Mouse (Mus musculus) hindbrain, embryonic 16.5 days (tissue): ENCODE measurements at regions not wholly inside any gene's neighbourhood (a gene's known extent, or its start where the extent isn't known, plus 50 kb on each side); places are given as distances from the start of the nearest gene placed in this dataset.

Source experiments
- ATAC-seq: fragments of 200-750 bp; cut with Nextera tagmentation; 2 replicates; pipeline ENCODE4 v1.8.0; 2017; ENCODE audit warnings: moderate TSS enrichment, moderate library complexity
- H3K27ac ChIP-seq: fragments of 300-500 bp; sonication (generic); 2 replicates; pipeline ENCODE4 v1.5.1; 2014; ENCODE audit warnings: low read depth, mild to moderate bottlenecking, control low read depth, low read length, moderate library complexity
- H3K27me3 ChIP-seq: fragments of 300-500 bp; sonication (generic); replicated peaks from 2 replicates; pipeline ENCODE4 v1.6.1; 2014; ENCODE audit warnings: low read length; ENCODE audit not compliant: control insufficient read depth, insufficient read depth
- H3K36me3 ChIP-seq: fragments of 300-500 bp; sonication (generic); 2 replicates; pipeline ENCODE4 v1.6.1; 2014; ENCODE audit warnings: mild to moderate bottlenecking, low read length, moderate library complexity, mixed read lengths; ENCODE audit not compliant: control insufficient read depth, insufficient read depth
- H3K4me1 ChIP-seq: fragments of 300-500 bp; sonication (generic); 2 replicates; pipeline ENCODE4 v1.6.1; 2014; ENCODE audit warnings: low read depth, low read length; ENCODE audit not compliant: control insufficient read depth, insufficient read depth
- H3K4me2 ChIP-seq: fragments of 300-500 bp; sonication (generic); 2 replicates; pipeline ENCODE4 v1.6.1; 2014; ENCODE audit warnings: mild to moderate bottlenecking, low read length, control low read depth, moderate library complexity
- H3K4me3 ChIP-seq: fragments of 300-500 bp; sonication (generic); 2 replicates; pipeline ENCODE4 v1.5.1; 2014; ENCODE audit warnings: mild to moderate bottlenecking, low read length, control low read depth, moderate library complexity
- H3K9ac ChIP-seq: fragments of 300-500 bp; sonication (generic); 2 replicates; pipeline ENCODE4 v1.6.1; 2014; ENCODE audit warnings: low read depth, mild to moderate bottlenecking, control low read depth, low read length, moderate library complexity
- H3K9me3 ChIP-seq: fragments of 300-500 bp; sonication (generic); 2 replicates; pipeline ENCODE4 v1.6.1; 2014; ENCODE audit warnings: mild to moderate bottlenecking, low read length, moderate library complexity; ENCODE audit not compliant: control insufficient read depth
- WGBS: fragments of 180-500 bp; shearing (Covaris S2); extraction: QIAGEN DNeasy Blood & Tissue Kit; methylation state at CpG from one replicate; pipeline ENCODE4 v1.1.7; 2014; 5-methylcytosine and 5-hydroxymethylcytosine counted together

GRCm38 (mm10) chr13:92925196-92925595 is 80.6 kb downstream of the Mtx3 start:
- H3K9ac ChIP-seq = no peak overlapping the region
- no peak for ATAC-seq
- 83% methylated on average over 5 of the region's 5 CpGs for WGBS
- no peak overlapping the region for H3K27ac ChIP-seq
- no peaks in the 10 kb centered on the region for H3K9me3 ChIP-seq
- no peaks in the 10 kb centered on the region for H3K4me1 ChIP-seq
- no peaks in the 10 kb centered on the region for H3K27me3 ChIP-seq
- no peak overlapping the region for H3K4me3 ChIP-seq
- H3K36me3 ChIP-seq = no peaks in the 10 kb centered on the region
- H3K4me2 ChIP-seq = no peak overlapping the region

- H3K4me3 ChIP-seq = no peak overlapping the region
Observed at GRCm38 (mm10) chr13:92928551-92928950, 84.0 kb downstream of the Mtx3 start.

DNA sequence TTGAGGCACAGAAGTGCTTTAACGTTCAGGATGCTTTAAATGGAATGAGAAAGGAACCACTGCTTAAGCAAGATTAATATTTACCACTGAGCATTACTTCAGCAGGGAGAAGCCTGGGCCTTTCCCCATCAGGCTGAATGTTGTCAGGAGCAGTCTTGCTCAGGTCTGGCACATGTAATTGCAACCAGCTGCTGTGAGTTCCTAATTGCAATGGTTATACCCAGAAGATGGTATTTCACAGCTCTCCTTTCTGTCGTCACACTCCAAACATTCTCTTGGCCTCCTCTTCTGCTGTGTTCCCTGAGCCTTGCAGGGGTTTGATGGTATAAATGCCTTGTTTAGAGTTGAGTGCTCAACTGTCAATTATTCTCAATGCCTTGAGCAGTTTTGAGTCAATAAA is 87.1 kb downstream of the Mtx3 start:
- no peak for ATAC-seq
- no peak overlapping the region for H3K9ac ChIP-seq
- no peak overlapping the region for H3K4me2 ChIP-seq
- H3K36me3 ChIP-seq = no peaks in the 10 kb centered on the region
- no peaks in the 10 kb centered on the region for H3K27me3 ChIP-seq
- H3K27ac ChIP-seq = no peak overlapping the region
- H3K9me3 ChIP-seq = no peaks in the 10 kb centered on the region
- no peaks in the 10 kb centered on the region for H3K4me1 ChIP-seq
- no peak overlapping the region for H3K4me3 ChIP-seq
- WGBS = 62% methylated on average over 2 of the region's 2 CpGs

More at GRCm38 (mm10) chr13:92928551-92928950, 84.0 kb downstream of the Mtx3 start:
- H3K4me1 ChIP-seq = no peaks in the 10 kb centered on the region
- H3K27ac ChIP-seq = no peak overlapping the region
- ATAC-seq = no peak
- H3K4me2 ChIP-seq = no peak overlapping the region
- H3K9me3 ChIP-seq = no peaks in the 10 kb centered on the region
- 81% methylated on average over 1 of the region's 1 CpGs for WGBS
- H3K36me3 ChIP-seq = no peaks in the 10 kb centered on the region
- H3K9ac ChIP-seq = no peak overlapping the region
- H3K27me3 ChIP-seq = no peaks in the 10 kb centered on the region

DNA sequence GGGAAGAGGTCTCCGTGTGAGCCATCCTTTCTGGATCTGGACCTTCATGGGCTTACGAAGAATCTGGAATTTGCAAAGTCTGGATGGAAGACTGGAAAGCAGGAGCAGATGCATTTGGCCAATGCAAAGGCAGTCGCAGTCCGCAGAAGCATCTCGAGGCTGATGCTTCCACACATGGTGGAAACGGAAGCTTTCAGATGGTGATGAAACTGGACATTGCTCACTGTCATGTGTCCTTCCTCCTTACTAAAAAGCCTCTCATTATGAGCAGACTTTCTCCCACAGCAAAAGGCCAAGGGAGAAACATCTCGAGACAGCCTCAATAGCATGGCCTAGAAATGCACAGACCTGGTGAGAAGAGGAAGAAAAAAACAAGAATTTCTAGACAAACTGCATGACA is 94.5 kb downstream of the Mtx3 start:
- no peak for ATAC-seq
- Histone ChIP-seq H3K27ac (no peak overlapping the region), H3K4me1 (no peaks in the 10 kb centered on the region), H3K4me2 (no peak overlapping the region), H3K9me3 (no peaks in the 10 kb centered on the region), H3K9ac (no peak overlapping the region), H3K36me3 (no peaks in the 10 kb centered on the region), H3K4me3 (no peak overlapping the region), H3K27me3 (no peaks in the 10 kb centered on the region)
- WGBS = 91% methylated on average over 7 of the region's 7 CpGs

DNA sequence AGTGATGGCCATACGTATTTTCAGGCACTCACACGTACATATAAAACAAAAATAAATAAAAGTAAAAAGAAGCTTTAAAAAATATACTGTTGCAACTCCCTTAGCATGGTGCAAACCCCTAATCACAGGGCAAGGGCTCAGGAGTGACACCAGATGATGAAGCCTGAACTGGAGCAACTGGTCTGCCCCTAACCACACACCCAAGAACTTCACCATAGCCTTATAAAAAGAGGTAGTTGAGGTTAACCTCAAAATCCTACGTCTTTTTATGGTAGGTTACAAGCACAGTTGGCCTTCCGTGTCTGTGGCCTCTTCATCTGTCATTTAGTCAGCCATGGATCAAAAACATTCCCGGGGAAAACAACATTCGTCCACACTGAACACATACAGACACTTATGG is 96.0 kb downstream of the Mtx3 start:
- no peak overlapping the region for H3K4me2 ChIP-seq
- H3K9me3 ChIP-seq = no peaks in the 10 kb centered on the region
- 91% methylated on average over 6 of the region's 6 CpGs for WGBS
- no peak overlapping the region for H3K27ac ChIP-seq
- no peak overlapping the region for H3K4me3 ChIP-seq
- no peaks in the 10 kb centered on the region for H3K27me3 ChIP-seq
- H3K4me1 ChIP-seq = no peaks in the 10 kb centered on the region
- ATAC-seq = no peak
- H3K36me3 ChIP-seq = no peaks in the 10 kb centered on the region
- H3K9ac ChIP-seq = no peak overlapping the region

DNA sequence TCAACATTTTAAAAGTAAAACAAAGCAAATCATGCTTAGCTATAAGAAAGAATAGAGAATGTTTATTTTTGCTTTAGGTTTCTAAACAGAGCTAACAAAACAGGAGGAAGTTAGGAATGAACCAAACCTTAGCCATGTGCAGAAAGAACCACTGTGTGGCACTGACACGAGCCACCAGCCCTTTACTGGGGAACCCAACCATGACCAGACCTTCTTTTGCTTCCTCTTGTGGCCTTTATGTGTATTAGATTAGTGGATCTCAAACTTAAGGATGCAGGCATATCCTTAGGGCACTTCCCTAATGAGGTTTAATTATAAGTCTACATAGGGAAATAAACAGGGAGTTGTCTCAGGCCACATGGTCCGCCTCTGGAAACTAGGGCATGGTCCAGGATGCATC is 104.0 kb downstream of the Mtx3 start:
- Histone ChIP-seq H3K36me3 (no peaks in the 10 kb centered on the region), H3K4me1 (no peaks in the 10 kb centered on the region), H3K4me2 (no peak overlapping the region), H3K4me3 (no peak overlapping the region), H3K9ac (no peak overlapping the region), H3K27ac (no peak overlapping the region), H3K27me3 (no peaks in the 10 kb centered on the region), H3K9me3 (no peaks in the 10 kb centered on the region)
- 61% methylated on average over 2 of the region's 2 CpGs for WGBS
- ATAC-seq = no peak

- no peak overlapping the region for H3K4me3 ChIP-seq
- no peak overlapping the region for H3K9ac ChIP-seq
- H3K4me1 ChIP-seq = peaks cover 3% of the 10 kb centered on the region; the same call in 1 of the 2 replicates
- no peaks in the 10 kb centered on the region for H3K9me3 ChIP-seq
- H3K27me3 ChIP-seq = no peaks in the 10 kb centered on the region
- no peaks in the 10 kb centered on the region for H3K36me3 ChIP-seq
- ATAC-seq = peak; percentile 86
- no peak overlapping the region for H3K4me2 ChIP-seq
- H3K27ac ChIP-seq = no peak overlapping the region
- 48% methylated on average over 4 of the region's 4 CpGs for WGBS
Observed at GRCm38 (mm10) chr13:92960031-92960430, 115.5 kb downstream of the Mtx3 start.

DNA sequence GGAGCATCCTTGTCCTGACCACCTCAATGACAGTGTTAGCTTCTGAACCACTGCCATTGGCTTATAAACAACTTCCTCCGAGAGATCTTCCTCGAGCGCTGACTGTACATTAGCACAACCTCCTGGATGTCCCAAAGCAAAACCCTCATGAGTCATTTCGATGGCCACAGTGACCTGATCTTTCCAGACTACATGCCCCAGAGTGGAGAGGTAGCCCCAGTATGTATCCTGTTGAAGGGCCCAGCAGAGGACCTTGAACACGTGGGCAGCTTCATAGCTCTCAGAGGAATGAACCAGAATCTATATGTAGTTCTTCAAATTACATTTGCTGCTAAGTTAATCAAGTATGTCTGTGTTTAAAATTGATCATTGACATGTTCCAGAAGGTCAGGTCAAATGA is 118.1 kb downstream of the Mtx3 start:
- WGBS = 89% methylated on average over 5 of the region's 5 CpGs
- ATAC-seq = no peak

DNA sequence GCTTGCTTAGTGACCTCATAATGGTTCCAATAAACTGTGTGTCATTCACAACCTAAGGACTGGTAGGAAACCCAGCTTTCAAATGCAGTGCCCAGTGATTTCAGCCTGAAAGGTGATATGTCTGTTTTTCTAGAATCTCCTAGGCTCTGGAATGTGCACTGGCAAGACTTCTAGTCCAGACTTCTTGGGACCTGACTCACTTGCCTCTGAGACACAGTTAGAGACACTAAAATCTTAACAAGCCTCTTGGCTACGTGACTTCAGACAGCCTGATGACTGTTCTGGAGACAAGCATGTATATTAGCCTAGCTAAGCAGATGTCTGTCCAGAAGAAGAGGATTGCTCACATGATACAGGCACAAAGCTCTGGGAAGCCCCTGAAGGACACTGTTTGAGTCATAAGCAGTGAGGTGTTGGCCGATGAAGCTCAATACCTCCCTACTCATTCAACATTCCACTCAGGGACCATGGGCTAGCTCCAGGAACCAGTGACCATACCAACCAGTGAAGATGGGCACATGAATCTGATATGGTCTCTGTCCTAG is 118.9 kb downstream of the Mtx3 start:
- no peak for ATAC-seq
- Histone ChIP-seq H3K4me3 (no peak overlapping the region), H3K4me1 (peaks cover 3% of the 10 kb centered on the region; the same call in 1 of the 2 replicates), H3K27ac (no peak overlapping the region), H3K9me3 (no peaks in the 10 kb centered on the region), H3K27me3 (no peaks in the 10 kb centered on the region), H3K9ac (no peak overlapping the region), H3K4me2 (no peak overlapping the region), H3K36me3 (no peaks in the 10 kb centered on the region)
- WGBS = 88% methylated on average over 2 of the region's 2 CpGs

More for the DNA sequence above, 118.1 kb downstream of the Mtx3 start:
- Histone ChIP-seq H3K9ac (no peak overlapping the region), H3K36me3 (no peaks in the 10 kb centered on the region), H3K4me3 (no peak overlapping the region), H3K27me3 (no peaks in the 10 kb centered on the region), H3K4me1 (peaks cover 3% of the 10 kb centered on the region; the same call in 1 of the 2 replicates), H3K9me3 (no peaks in the 10 kb centered on the region), H3K4me2 (no peak overlapping the region), H3K27ac (no peak overlapping the region)
